Mouse (Mus musculus) midbrain, embryonic 16.5 days (tissue): ENCODE results near the gene Pkp4. TPM values are rescaled to one million over a fixed set of nuclear protein-coding genes. Genes with fewer than 3 reads are reported as not detected.
A peak's percentile ranks its signal among the peaks of the same experiment; 100 is the strongest.

Experiments
- ATAC-seq: fragments of 200-750 bp; cut with Nextera tagmentation; 2 replicates; pipeline ENCODE4 v1.8.0; 2017; ENCODE audit warnings: moderate TSS enrichment
- H3K27ac ChIP-seq: fragments of 300-500 bp; sonication (generic); 2 replicates; pipeline ENCODE4 v1.5.1; 2014; ENCODE audit warnings: mild to moderate bottlenecking, low read length, mixed read lengths
- H3K27me3 ChIP-seq: fragments of 300-500 bp; sonication (generic); 2 replicates; pipeline ENCODE4 v1.6.1; 2014; ENCODE audit warnings: low read depth, low read length, mixed read lengths; ENCODE audit not compliant: control insufficient read depth, insufficient read depth
- H3K36me3 ChIP-seq: fragments of 300-500 bp; sonication (generic); 2 replicates; pipeline ENCODE4 v1.6.1; 2014; ENCODE audit warnings: mild to moderate bottlenecking, low read length, moderate library complexity, mixed read lengths; ENCODE audit not compliant: control insufficient read depth, insufficient read depth
- H3K4me1 ChIP-seq: fragments of 300-500 bp; sonication (generic); 2 replicates; pipeline ENCODE4 v1.6.1; 2014; ENCODE audit warnings: mild to moderate bottlenecking, low read length, mixed read lengths; ENCODE audit not compliant: control insufficient read depth, insufficient read depth
- H3K4me2 ChIP-seq: fragments of 300-500 bp; sonication (generic); 2 replicates; pipeline ENCODE4 v1.6.1; 2014; ENCODE audit warnings: mild to moderate bottlenecking, low read length, mixed read lengths
- H3K4me3 ChIP-seq: fragments of 300-500 bp; sonication (generic); 2 replicates; pipeline ENCODE4 v1.5.1; 2014; ENCODE audit warnings: low read depth, mild to moderate bottlenecking, low read length, moderate library complexity, mixed read lengths
- H3K9ac ChIP-seq: fragments of 300-500 bp; sonication (generic); 2 replicates; pipeline ENCODE4 v1.6.1; 2014; ENCODE audit warnings: low read depth, low read length, mixed read lengths
- H3K9me3 ChIP-seq: fragments of 300-500 bp; sonication (generic); replicated peaks from 2 replicates; pipeline ENCODE4 v1.6.1; 2014; ENCODE audit warnings: mild to moderate bottlenecking, low read length, mixed read lengths; ENCODE audit not compliant: control insufficient read depth, poor library complexity, severe bottlenecking
- WGBS: fragments of 180-500 bp; shearing (Covaris S2); extraction: QIAGEN DNeasy Blood & Tissue Kit; methylation state at CpG from one replicate; pipeline ENCODE4 v1.1.7; 2014; 5-methylcytosine and 5-hydroxymethylcytosine counted together
- polyA plus RNA-seq: library from polyadenylated mRNA; unstranded; fragments of >200 nt; fragmentation: Nextera tagmentation; extraction: Ambion mirVana; gene quantifications from 2 replicates; pipeline ENCODE4 v1.2.1, GENCODE M21; 2015

Pkp4 gene
- polyA plus RNA-seq, 1 experiment from 2014 or later = 27.1 TPM

DNA sequence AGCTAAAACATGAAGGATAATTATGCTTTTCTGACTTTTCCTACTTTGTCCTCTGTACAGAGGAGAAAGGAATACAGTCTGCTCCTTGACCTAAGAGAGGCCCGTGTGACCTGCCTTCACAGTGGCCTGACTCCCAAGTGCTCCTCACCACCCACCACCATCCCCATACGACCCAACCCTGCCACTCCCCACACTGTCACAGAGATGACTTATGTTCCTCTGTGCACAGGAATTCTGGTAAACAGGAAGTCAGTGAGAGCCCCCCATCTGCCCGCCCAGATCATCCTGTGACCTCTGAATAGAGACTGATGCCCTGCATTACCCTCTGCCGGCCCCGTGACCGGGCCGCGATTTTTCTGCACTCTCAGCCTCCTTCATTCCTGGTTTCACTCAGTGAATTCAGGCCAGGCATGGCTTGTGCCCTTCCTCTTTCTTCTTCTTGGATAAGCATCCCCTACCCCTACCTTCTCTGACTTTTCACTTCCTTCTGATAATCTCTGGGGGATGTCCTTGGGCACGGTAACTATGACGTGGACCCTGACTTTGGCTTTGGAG lies 79.3 kb downstream of the Pkp4 start:
- 94% methylated on average over 10 of the region's 10 CpGs for WGBS
- no peaks in the 10 kb centered on the region for H3K27me3 ChIP-seq
- no peak overlapping the region for H3K4me3 ChIP-seq
- H3K9ac ChIP-seq = no peak overlapping the region
- ATAC-seq = no peak
- no peaks in the 10 kb centered on the region for H3K36me3 ChIP-seq
- H3K9me3 ChIP-seq = no peaks in the 10 kb centered on the region
- peaks cover 2% of the 10 kb centered on the region; the same call in 1 of the 2 replicates for H3K4me1 ChIP-seq
- no peak overlapping the region for H3K27ac ChIP-seq
- no peak overlapping the region for H3K4me2 ChIP-seq

DNA sequence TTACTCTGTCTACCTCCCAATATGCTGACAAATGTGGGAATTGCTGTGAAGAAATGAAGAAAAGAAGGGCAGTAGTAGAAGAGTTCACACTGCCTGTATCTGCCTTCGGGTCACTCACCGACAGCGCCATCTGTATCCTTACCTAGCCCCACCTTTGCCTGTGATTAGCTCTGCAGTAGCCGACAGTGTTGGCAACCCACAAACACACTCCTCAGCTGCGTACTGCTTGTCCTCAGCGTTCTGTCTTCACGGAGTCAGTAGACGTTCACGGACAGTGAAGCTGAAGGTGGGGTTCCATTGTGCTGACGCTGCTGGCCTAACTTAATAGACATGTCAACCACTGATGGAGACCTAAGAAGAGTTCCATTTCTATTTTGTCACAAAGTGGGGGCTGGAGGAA lies 81.5 kb downstream of the Pkp4 start:
- Histone ChIP-seq H3K9ac (no peak overlapping the region), H3K27me3 (no peaks in the 10 kb centered on the region), H3K4me1 (peaks cover 2% of the 10 kb centered on the region; the same call in 1 of the 2 replicates), H3K36me3 (no peaks in the 10 kb centered on the region), H3K9me3 (no peaks in the 10 kb centered on the region), H3K4me3 (no peak overlapping the region), H3K4me2 (no peak overlapping the region), H3K27ac (no peak overlapping the region)
- WGBS = 71% methylated on average over 10 of the region's 10 CpGs
- peak; percentile 52 for ATAC-seq

DNA sequence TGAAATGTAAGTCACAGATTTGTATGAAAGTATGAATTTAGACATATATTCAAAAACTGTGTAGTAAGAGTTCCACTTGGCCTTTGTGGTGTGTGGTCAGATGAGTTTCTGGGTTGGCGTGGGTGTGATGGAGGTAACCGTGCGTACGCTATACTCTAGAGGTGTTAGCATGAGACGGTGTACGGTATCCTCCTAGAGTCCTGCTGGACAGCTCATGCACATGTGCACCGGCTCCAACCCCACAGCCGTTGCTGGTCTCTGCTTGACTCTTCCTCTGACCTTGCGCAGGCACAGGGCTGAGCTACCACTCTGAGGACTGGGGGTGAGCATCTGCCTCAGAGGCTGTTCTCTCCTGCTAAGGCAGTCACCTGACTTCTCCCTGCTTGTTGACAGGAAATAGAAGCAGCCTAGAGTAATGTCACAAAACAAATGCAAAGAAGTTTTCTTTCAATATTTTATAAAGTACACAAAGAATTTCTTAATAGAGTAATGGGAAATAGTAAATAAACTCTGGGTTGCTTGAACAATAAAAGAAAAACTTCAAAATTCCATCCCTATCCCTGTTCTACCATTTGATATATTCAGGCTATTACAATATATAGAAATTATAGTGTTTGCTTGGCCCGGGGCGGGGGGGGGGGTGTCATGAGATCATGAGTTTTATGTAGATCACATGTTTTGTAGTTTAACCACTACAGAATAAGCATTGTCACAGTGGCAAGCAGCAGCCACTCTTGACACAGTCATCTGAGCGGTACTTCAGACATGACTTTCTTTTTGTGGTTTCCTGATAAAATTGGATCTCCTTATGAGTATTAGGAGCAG lies 83.8 kb downstream of the Pkp4 start:
- Histone ChIP-seq H3K4me1 (peaks cover 2% of the 10 kb centered on the region; the same call in 1 of the 2 replicates), H3K36me3 (no peaks in the 10 kb centered on the region), H3K4me2 (no peak overlapping the region), H3K9ac (no peak overlapping the region), H3K27ac (no peak overlapping the region), H3K4me3 (no peak overlapping the region), H3K27me3 (no peaks in the 10 kb centered on the region), H3K9me3 (no peaks in the 10 kb centered on the region)
- WGBS = 96% methylated on average over 12 of the region's 12 CpGs
- no peak for ATAC-seq

DNA sequence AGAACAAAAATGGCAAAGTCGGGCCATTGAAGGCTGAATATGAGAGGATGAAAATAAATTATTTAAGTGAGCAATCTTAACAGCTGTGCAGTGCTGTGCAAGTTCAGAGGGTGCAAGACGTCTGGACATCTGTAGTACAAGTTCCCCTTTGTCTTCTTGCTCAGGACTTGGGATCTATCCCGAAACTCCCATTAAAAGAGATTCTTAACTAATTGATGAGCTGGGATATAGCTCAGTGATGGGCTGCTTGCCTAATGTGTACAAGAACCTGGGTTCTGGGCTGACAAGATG lies 84.4 kb downstream of the Pkp4 start:
- H3K27ac ChIP-seq = no peak overlapping the region
- no peaks in the 10 kb centered on the region for H3K36me3 ChIP-seq
- no peak for ATAC-seq
- no peak overlapping the region for H3K9ac ChIP-seq
- H3K4me1 ChIP-seq = peaks cover 2% of the 10 kb centered on the region; the same call in 1 of the 2 replicates
- WGBS = 86% methylated on average over 3 of the region's 3 CpGs
- no peak overlapping the region for H3K4me2 ChIP-seq
- no peaks in the 10 kb centered on the region for H3K27me3 ChIP-seq
- no peaks in the 10 kb centered on the region for H3K9me3 ChIP-seq
- no peak overlapping the region for H3K4me3 ChIP-seq

DNA sequence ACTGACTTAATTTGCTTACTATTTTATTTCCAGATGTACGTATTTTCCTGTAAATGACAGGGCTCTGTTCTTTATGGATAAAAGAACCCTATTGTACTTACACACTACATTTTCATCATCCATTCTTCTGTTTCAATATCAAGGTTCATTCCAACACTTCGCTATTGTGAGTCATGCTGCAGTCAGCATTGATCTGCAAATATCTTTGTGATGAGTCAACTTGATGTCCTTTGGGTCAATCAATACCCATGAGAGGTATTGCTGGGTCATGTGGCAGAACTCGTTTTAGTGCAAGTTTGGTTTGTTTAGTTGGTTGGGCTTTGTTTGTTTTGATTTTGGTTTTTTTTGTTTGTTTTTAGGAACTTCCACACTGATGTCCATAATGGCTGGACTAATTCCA lies 88.2 kb downstream of the Pkp4 start:
- WGBS = 86% methylated on average over 3 of the region's 3 CpGs
- no peak overlapping the region for H3K4me2 ChIP-seq
- no peaks in the 10 kb centered on the region for H3K27me3 ChIP-seq

DNA sequence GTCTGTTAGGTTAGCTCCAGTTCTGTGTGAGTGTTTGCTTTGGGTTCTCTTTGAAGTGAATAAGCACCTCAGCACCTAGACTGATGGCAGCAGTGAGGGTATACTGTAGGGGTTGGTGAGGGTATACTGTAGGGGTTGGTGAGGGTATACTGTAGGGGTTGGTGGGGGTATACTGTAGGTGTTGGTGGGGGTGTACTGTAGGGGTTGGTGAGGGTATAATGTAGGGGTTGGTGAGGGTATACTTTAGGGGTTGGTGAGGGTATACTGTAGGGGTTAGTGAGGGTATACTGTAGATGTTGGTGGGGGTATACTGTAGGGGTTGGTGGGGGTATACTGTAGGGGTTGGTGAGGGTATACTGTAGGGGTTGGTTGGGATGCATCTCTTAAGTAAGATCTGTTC lies 92.2 kb downstream of the Pkp4 start:
- Histone ChIP-seq H3K4me2 (no peak overlapping the region), H3K27me3 (no peaks in the 10 kb centered on the region), H3K36me3 (no peaks in the 10 kb centered on the region), H3K9me3 (no peaks in the 10 kb centered on the region), H3K4me1 (no peaks in the 10 kb centered on the region), H3K9ac (no peak overlapping the region), H3K27ac (no peak overlapping the region), H3K4me3 (no peak overlapping the region)
- 0 out of 2 replicates have a peak, but pooled peaks have one; percentile 54 for ATAC-seq

More for the DNA sequence above, 88.2 kb downstream of the Pkp4 start:
- Histone ChIP-seq H3K4me3 (no peak overlapping the region), H3K9me3 (no peaks in the 10 kb centered on the region), H3K9ac (no peak overlapping the region), H3K36me3 (no peaks in the 10 kb centered on the region), H3K4me1 (no peaks in the 10 kb centered on the region), H3K27ac (no peak overlapping the region)
- ATAC-seq = no peak

DNA sequence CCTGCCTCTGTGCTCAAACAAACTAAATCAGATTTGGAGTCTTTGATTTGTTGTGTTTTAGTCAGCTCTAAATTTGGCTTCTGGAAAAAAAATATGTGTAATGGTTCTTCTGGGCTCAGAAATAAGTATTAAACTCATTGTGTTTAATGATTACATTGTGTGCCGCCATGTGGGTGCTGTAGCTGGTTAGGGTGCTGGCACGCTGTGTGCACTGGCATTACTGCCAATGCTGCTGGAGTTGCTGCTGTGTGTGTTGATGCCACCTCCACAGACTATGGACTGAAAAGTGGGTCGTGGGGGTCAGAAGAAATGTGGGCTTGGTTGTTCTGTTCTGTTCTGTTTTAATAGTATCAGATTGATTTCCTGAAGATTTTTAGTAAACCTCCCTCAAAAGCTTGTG lies 92.8 kb downstream of the Pkp4 start:
- Histone ChIP-seq H3K4me1 (no peaks in the 10 kb centered on the region), H3K9ac (no peak overlapping the region), H3K36me3 (no peaks in the 10 kb centered on the region), H3K27ac (no peak overlapping the region), H3K27me3 (no peaks in the 10 kb centered on the region), H3K9me3 (no peaks in the 10 kb centered on the region), H3K4me3 (no peak overlapping the region), H3K4me2 (no peak overlapping the region)
- 94% methylated on average over 3 of the region's 3 CpGs for WGBS
- ATAC-seq = no peak

DNA sequence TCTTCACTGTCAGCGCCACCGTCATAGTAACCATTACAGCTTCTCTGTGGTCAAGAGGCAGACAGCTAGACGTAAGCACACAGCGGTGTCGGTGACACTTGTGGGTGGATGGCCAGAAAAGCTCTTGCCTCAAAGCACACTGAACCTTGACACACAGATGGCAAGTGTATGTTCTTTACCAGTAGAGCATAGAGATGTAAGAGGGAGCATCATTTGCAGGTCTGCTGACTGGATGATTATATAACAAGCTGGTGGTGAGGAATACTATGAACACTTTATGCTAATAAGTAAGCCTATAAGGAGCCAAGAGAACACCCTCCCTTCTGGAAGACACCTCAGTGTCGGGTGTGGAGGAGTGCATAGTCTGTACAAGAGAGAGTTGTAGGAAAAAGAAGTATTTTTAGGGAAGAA lies 98.2 kb downstream of the Pkp4 start:
- no peak overlapping the region for H3K4me2 ChIP-seq
- H3K9ac ChIP-seq = no peak overlapping the region
- WGBS = 71% methylated on average over 6 of the region's 6 CpGs
- no peaks in the 10 kb centered on the region for H3K27me3 ChIP-seq
- no peaks in the 10 kb centered on the region for H3K4me1 ChIP-seq
- no peak overlapping the region for H3K4me3 ChIP-seq
- no peaks in the 10 kb centered on the region for H3K9me3 ChIP-seq
- no peak for ATAC-seq
- H3K36me3 ChIP-seq = no peaks in the 10 kb centered on the region
- H3K27ac ChIP-seq = no peak overlapping the region

DNA sequence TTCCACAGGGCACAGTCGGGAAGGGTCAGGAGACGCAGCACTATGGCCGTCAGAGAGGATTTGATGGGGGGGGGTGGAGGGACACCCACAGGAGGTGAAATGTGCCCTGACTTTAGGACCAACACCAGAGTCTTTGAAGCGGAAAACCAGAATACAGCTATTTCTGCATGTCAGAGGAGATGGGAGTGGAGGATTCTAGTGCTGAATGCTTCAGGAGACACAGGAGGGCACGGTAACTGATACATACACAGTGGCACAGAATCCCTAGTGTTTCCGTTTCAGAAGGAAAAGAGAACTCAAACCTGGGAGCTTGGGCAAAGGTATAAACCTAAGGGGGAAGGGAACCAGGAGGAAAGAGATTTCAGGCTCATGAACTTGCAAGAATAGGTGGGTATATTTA lies 98.7 kb downstream of the Pkp4 start:
- Histone ChIP-seq H3K9ac (no peak overlapping the region), H3K9me3 (no peaks in the 10 kb centered on the region), H3K36me3 (no peaks in the 10 kb centered on the region), H3K27ac (no peak overlapping the region), H3K4me1 (no peaks in the 10 kb centered on the region), H3K4me2 (no peak overlapping the region), H3K27me3 (no peaks in the 10 kb centered on the region), H3K4me3 (no peak overlapping the region)
- 76% methylated on average over 6 of the region's 6 CpGs for WGBS
- ATAC-seq = no peak
